Mouse (Mus musculus) CD4-positive, CD25-positive, alpha-beta regulatory T cell, adult 4 months (primary cell): ENCODE results near the gene Tma7. TPM values are rescaled to one million over a fixed set of nuclear protein-coding genes. Genes with fewer than 3 reads are reported as not detected.

Source experiments
- ATAC-seq: one replicate; pipeline ENCODE4 v1.8.0; 2017
- polyA plus RNA-seq, 2 experiments: library from polyadenylated mRNA; unstranded; fragments of 100-300 nt; shearing (Covaris generic); gene quantifications; one replicate each; pipeline ENCODE4 v1.2.1; 2017

The Tma7 gene
- polyA plus RNA-seq, 2 experiments from 2014 or later, result 679 to 933 TPM

DNA sequence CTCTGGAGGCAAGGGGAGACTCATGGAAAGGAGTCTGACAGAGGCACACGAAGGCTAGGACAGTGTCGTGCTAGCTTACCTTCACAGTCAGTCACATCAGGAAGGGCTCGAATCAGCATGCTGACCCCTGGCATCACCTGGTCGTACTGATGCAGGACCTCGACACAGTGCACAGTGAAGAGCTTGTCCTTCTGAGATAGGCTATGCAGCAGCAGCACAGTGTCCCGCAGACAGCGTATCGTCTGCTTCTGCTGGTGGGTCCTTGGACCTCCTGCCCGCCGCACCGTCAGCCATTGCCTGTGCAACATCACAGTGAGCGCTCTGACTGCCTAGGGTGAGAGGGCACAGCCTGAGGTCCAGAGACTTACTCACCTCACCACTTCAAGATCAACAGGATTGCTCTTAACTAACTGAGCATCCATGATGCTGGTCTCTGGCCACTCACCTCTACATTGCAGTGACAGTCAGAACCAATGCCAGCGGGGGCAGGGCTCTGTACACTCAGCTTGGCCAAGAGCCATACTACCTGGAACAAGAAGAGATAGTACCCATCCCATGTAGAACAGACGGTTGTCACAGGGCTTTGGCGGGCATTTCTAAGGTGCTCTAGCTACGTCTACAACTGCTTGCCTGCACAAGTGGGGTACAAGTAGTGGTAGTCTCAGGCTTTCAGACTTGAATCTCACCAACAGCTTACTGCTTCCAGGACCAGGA, 22.0 kb downstream of the Tma7 start:
- ATAC-seq, result no peak

DNA sequence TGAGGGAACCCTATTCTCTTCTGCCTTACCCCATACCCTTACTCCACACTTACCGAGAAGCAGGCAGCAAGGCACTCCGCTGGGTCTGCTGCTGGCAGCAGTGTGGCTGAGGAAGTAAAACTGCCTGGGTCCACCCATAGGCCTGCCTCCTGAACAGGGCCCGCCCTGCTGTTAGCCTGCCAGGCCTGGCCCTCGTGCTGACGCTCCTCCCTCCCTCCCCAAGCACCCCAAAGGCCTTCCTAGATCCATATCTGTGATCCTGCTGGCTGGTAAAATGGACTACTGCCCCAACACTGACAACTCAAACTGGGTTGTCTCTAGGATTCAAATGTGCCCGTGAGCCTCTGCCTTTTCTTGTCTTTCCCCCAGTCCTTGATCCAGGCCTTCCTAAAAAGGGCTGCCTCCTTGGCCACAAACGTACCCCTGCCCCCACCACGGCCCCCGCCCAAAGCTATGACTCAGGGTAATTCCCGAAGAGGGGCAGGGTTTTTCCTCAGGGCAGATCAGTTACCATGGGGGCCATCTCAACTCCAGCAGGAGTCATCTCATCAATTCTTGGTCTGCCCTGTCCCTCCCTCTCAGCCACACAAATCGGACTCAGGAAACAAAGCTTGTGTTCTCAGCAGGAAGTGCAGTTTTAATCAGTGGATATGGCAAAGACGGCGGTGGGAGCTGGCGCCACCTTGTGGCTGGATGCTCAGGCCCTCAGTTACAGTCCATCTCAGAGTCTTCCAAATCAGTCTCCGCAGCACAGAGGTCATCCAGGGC, 23.1 kb downstream of the Tma7 start, which contains the start of gene Trex1:
Gene Trex1, minus strand, starts transcription at position 599 of the 768 bp plus-strand sequence.
- ATAC-seq, result peak; percentile 53

DNA sequence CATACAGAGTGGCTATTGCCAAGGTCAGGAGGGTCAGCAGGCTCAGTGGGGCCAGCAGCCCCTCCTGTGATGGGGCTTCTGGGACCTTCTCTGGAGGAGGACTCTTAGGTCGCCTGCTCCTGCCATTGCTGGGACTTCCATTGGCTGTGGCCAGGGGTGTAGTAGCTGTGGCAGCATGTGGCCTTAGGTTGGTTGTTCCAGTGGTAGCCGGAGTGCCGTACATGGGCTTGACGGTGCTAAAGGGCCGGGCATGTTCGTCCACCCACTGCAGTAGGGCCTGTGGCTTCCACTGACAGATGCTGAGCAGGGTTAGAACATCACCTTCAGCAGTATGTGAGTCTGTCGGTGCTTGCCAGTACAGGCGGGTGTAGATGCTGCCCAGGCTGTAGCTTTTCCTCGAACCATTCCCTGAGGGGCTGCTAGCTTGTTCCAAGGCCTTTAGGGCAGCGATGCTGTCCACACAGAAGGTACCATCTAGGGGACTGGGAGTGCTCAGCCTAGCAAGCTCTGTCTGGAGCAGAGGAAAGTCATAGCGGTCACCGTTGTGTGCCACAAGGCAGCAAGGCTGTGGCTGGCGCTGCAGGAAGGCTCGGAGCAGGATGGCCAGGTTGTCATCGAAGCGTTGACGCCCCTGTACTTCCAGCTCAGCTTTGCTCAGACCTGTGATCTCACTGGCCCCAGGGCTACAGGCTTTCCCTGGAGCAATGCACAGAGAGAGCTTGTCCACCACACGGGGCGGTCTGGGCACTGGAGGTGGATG, 24.2 kb downstream of the Tma7 start:
- no peak for ATAC-seq

DNA sequence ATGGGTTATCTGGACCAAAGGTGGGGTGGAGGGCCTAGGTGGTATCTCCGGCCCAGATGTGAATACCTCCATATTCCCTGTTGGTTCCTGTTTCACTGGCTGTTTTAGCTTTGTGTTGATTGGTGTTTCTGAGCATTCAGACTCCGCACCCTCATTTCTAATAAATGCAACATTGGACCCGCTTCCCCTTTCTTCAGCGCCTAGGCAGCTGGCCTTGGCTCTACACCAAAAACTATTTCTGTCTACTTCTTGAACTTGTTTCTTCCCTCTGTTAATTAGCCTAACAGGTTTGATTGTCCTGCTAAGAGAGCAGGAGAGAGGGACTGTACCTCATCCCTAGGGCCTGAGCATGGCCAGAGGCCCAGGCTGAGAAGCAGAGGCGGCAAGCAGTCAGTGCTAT, 24.8 kb downstream of the Tma7 start:
- no peak for ATAC-seq

DNA sequence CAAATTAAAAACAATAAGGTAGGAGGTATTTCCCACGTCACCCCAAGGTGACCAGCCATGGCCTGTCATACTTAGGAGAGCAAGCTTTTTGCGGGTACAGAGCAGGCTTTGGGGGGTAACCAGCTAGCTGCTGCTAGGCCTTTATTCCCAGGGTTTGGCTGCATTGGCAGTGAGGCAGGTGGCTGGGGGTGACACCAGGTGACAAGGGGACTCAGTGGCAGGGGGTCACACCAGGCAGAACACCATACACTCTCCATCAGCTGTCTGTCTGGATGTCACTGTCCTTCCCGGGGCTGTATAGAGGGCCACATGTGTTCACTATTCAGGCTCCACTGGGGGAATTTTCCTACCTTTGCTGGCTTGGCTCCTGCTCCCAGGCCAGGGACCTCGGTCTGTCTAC, 25.5 kb downstream of the Tma7 start:
- ATAC-seq, result no peak

DNA sequence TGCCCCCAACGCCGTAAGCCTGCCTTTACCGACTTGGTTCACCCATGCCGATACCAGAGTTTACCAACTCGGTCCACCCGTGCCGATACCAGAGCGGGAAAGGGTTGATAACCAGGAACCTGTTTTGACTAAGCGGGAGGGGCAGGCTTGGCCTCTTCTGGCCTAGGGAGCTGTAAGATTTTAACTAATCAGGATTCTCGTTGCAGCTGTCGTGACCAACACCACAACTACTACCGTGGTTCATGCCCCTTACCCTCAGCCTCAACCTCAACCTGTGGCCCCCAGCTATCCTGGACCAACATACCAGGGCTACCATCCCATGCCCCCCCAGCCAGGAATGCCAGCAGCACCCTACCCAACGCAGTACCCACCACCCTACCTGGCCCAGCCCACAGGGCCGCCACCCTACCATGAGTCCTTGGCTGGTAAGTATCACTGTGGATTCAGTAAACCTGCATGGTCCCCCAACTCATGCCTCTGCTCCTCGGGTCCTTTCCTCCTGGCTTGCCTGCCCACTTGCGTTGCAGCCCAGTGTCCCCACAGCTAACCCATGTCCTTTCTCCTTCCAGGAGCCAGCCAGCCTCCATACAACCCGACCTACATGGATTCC, 26.2 kb downstream of the Tma7 start:
- no peak for ATAC-seq

DNA sequence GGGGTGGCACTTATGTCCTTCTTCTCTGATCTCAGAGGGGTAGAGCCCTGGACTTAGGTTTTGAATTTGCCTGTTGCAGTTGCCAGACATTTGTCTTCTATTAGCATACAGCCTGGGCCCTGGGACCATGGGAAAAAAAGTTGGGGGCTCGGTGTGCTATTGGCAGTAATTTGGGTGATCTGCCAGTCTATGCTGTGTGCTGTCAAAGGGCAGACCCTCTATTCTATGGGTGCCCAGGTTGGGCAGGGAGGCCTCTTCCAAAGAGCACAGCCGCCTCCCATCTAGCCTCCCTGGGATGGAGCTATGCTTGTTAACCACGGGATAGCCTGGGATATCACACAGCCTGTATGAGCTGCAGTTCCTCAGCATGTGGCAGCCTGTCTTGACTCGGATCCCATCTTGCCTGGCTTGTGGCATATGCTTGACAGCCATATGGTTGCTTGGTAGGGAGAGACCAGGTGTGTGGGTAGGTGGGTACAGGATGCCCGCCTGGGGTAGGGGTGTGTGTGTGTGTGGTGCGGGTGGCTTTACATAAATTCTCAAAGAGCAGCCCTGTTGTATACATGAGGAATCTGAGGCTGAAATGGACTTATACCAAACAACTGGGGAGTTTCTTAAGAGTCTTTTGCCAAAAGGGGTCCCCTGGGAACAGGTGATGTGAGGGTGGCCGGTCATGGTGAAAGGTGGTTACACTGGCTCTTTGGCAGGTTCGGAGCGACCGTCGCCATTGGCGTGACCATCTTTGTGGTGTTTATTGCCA, 26.9 kb downstream of the Tma7 start:
- no peak for ATAC-seq

DNA sequence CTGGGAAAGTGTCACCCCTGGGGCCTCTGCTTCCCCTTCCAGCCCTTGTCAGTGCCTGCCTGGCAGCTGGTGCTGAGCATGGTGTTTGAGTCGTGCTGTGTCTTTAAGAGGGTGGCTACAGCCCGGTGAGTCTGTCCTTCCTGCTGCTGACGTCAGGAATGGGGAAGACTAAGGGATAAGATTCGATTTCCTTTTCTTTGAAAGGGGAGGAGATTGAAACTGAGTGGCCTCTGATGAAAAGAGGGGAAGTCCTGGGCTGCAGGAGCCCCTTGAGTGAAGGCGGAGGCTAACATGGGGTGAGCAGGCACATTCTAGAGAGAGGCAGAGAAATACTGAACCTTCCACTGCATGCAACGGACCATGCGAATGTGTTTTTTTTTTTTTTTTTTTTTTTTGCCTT, 27.7 kb downstream of the Tma7 start:
- ATAC-seq, result peak; percentile 38

DNA sequence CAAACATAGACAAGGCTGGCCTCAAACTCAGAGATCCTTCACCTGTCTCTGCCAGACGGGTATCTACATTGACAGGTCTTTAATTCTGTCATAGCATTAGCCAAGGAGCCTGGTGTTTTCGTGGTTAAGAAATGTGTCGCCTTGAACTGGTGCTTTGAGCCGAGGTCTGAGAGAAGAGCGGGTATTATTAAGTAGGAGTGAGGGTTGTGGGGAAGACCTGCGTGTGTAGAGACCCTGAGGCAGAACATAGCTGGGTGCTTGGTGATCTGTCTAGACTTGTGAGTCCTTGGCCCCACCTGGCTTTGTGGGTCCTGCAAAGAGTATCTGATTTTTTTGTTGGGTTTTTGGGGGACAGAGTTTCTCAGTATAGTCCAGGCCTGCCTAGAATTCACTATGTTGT, 28.5 kb downstream of the Tma7 start:
- no peak for ATAC-seq

DNA sequence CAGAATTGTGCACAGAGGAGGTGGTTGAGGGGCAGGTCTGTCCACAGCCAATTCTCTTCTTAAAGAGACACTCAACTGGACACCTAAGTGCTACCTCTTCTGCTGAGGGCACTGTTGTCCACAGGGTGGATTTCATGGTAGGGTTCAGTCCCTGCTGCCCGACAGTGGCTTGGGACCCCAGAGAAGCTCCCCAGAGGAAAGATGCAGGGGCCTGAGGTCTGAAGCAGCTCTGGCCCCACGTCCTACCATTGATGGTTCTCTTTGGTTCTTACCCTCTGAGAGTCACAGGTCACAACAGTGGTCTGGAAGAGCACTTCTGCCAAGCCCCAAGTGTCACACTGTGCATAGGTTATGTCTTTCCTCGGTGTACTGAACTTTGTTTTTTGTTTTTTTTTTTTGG, 29.0 kb downstream of the Tma7 start:
- no peak for ATAC-seq

DNA sequence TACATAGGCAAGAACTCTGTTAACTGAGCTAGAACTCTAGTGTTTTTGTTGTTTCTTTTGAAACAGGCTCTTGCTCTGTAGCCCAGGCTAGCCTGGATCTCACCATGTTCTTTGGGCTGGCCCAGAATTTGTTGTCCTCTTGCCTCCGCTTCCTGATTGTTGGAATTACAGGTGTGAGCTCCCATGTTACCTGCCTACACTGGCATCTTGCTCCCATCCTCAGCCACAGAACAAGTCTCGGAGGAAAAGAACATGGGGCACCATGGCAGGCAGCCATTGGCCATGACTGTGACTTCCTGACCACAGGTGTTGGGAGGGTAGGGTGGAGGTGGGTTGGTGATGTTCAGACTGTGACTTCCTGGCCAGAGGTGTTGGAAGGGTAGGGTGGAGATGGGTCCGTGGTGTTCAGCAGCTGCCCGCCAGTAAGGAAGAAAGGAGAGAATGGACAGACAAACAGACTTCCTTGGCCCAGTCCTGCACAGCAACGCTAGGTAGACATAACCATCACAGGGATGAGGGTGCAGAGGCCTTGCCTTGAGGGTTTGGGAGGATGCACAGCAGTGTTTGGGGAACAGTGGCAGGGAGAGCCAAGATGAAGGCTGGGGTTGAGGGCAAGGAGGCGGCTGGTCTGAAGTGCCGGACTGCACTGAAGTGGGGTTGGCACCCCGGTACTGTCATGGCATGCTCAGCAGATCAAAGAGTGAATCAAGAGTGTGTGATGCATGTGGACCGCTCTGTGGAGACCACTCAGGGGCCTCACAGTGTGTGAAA, 29.7 kb downstream of the Tma7 start:
- ATAC-seq, result peak; percentile 36

DNA sequence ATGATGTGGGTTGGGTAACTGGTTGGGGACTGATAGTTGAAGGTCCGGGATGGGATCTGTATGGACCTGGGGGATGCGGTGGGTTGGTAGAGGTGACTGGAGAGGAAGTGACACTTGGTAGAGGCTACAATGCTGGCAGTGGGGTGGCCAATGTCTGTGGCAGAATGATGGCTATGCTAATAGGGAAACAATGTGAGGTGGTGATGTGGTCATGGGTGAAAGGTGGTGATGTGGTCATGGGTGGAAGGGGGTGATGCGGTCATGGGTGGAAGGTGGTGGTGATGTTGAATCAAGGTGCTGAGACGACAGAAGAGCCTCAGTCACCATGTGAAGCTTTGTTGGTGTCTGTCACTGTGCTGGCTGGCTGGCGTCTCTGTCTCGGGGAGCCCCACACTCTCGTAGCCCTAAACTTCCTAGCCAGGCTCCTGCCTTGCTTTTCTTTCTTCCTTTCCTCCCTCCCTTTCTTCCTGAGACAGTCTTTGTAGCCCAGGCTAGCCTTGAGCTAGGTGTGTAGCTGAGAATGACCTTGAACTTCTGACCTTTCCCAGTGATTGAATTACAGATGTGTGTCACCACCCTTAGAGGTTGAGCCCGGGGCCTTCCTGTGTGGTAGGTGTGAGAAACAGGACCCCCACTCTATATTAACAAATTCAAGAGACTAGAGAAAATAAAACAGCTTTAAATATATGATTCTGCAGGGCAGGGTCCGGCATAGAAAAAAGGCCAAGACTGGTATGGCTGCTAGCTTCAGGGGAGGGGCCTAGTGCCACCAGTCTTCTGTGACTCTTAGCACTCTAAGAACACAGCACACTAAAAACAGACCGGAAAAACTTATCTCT, 30.5 kb downstream of the Tma7 start:
- peak; percentile 28 for ATAC-seq

DNA sequence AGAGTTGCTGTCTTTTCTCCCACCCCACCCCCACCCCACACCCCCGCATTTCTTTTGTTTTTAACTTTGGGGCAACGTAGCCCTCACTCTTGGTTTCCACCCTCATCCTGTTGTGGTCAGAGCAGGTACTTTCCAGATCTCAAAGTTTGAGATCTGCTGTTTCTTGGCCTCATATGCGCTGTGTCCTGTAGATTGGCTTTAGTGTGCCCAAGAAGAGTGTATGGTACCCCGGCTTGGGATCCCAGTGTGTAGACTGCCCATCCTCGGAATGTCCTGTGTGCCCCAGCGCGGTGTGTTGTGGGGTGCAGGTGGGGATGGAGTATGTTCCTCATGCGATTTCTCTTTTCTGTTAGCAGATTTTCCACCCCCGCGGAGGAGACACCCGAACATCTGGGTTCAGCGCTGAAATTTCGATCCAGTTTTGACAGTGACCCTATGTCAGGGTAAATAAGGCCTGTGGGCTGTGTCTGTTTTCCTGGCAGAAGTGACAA, 31.3 kb downstream of the Tma7 start:
- ATAC-seq, result peak; percentile 46

DNA sequence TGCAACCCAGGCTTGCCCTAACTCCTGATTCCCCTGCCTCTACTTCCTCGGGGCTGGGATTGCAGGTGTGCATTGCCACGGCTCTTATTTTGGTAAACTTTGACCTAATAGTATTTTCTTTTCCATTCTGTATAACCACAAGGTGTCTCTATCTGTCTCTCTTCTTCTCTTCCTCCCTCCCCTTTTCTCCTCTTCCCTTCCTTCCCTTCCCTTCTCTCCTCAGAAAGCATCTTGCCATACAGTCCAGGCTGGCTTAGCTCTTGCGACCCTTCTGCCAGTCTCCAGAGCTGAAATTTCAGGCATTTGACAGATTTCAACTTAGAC, 31.8 kb downstream of the Tma7 start:
- no peak for ATAC-seq

DNA sequence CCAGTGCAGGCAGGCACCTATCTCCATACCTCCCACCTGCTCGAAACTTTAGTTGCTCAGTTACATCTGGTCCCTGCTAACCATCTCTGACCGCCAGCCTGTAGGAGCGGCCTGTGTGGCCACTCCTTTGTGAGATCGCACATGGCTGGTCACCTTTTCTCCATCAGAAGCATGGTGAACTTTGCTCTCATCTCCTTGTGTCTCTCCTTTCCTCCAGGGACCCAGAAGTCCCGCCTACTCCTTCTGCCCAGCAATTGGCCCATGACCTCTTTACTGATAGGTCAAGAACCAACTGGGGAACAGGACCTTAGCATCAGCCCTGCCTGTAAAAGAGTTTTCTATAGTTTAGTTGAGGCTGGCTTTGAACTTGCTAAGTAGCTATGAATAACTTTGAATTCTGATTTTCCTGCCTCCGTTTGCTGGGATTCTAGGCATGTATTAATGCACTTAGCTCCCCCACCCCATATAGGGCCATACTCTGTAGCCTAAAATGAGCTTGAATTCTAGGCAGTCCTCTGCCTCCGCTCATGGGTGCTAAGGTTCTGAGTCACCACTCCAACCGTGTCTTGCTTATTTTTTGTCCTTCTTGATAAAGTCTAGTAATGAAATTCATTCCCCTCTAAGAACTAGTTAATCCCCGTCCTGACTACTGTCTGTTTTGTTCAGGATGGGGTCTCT, 32.3 kb downstream of the Tma7 start:
- ATAC-seq, result no peak

DNA sequence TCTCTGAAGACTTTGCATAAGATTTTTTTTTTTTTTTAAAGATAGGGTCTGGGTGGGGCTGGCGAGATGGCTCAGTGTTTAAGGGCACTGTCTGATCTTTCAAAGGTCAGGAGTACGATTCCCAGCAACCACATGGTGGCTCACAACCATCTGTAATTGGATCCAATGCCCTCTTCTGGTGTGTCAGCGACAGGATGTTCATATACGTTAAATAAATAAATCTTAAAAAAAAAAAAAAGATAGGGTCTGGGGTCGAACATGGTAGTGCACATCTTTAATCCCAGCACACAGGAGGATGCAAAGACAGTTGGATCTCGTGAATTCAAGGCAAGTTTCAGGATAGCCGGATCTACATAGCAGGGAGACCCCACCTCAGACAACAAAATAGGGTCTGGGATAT, 33.1 kb downstream of the Tma7 start:
- ATAC-seq, result no peak

DNA sequence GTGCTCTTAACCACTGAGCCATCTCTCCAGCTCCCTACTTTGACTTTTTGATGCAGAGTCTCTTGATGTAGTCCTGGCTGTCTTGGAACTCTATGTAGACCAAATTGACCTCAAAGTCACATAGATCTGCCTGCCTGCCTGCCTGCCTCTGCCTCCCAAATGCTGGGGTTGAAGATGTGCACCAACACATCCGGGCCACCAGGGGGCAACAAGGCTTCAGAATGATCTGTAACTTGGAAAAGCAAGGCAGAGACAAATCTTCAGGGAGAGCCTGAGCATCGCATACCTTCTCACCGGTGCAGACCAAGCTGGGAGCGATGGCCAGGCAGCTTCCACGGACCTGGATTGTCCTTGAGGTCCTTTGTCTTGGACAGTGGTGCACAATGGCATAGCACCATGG, 36.1 kb downstream of the Tma7 start:
- ATAC-seq, result peak; percentile 38

DNA sequence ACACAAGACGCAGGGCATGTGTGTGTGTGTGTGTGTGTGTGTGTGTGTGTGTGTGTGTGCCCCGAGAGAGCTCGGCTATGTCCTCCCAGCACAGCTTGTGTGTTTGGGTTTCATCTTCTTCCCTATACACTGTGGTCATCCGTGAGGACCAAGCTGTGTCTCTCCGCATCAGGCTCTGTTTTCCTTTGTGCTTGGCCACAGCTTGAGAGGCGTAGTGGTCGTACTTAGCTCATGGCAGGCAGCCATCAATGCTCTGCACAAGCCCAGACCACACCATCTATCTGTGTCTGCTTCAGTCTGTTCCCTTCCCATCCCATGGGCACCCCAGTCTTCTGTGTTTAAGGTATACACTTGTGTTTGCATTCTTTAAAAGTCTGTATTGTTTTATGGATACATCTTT, 41.0 kb downstream of the Tma7 start:
- ATAC-seq, result no peak

DNA sequence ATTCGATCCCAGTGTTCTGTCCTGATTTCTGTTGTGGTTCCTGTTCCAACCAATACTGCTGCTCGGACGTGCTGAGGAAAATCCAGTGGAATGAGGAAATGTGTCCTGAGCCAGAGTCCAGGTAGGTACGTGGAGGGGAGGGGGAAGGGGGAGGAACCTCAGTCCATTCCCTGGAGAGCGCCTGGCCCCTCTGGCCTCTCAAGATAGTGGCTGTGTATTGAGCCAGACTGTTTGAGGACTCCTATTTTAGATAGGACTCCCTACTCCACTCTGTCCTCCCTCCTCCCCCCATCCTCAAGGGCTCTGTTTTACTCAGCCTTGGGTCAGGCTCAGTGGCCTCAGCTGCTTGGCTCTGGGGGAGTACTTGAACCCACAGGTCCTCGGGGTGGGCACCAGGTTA, 41.5 kb downstream of the Tma7 start:
- ATAC-seq, result no peak

DNA sequence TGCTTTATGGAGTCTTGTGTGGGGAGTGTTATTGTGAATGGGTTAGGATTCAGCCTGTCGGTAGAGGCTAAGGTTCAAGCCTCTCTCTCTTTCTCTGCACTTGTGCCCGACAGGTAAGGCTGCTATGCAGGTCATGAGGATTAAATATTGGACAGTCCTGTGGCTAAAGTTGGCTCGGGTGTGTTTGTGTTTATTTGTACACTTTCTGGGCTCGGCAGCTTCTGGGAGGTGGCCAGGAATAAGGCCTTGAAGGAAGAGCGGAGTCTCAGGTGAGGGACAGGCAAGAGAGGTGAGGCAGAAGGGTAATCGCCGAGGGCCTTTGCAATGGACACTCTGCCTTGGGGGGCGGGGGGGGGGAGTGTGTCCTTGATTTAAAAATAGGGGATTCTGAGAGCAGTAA, 42.2 kb downstream of the Tma7 start:
- ATAC-seq, result no peak
